8 mouse cellular contexts compared by ENCODE assay signal in the genomic region with DNA sequence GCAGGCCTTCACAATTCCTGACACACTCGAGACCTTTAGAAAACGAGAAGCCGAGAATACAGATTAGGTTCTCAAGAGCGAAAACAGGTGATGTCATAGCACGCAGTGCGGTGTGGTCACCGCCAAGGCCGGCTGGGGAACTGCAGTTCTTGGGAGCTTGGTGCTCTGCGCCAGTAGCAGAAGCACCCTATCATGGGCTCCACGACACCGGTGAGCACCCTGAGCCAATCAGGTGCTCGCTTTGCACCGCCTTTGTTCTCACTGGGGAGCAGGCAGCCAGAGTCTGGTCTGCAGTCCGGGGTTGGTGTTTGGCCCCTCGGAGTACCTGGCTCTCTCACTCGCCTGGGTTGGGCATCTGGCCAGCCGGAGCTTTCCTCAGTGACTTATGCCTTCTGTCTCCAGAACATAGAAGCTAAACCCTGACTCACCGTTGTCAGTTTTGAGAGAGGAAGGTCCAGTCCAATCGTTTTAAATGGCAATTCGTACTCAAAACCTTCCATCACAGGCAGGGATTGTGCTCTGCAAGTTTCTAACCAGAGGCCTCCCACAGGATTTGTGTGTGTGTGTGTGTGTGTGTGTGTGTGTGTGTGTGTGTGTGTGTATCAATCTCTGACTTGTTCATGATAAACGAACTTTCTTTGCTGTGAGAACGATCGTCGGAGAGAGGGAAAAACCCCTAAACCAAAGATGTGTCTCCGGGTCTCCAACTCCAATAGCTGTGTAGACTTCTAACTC. TPM values are rescaled to one million over a fixed set of nuclear protein-coding genes. Genes with fewer than 3 reads are reported as not detected.
DNase-seq lines count a peak whose midpoint lies in the region; ATAC-seq and TF ChIP-seq lines count a peak whose summit lies in the region.

A gene (plus strand): TSS at position 82 of the 735 bp plus-strand sequence.

- H3K27ac ChIP-seq in embryonic facial prominence, embryonic 15.5 days (replicated peaks) = peak within 1 kb of the TSS; percentile 95
- peak within 1 kb of the TSS; percentile 89 for H3K27ac ChIP-seq in heart, embryonic 11.5 days (ENCODE audit: low read depth, low read length)
- peak within 1 kb of the TSS; percentile 96 for H3K27ac ChIP-seq in kidney, embryonic 15.5 days
- H3K27ac ChIP-seq in limb, embryonic 15.5 days = peak within 1 kb of the TSS; percentile 94
- H3K27ac ChIP-seq in midbrain, postnatal 0 days (ENCODE audit: low read depth, low read length) = peak within 1 kb of the TSS; percentile 80

- ATAC-seq in embryonic facial prominence, embryonic 15.5 days (ENCODE audit: insufficient number of reproducible peaks, low FRiP score, low TSS enrichment, low read depth) = peak; percentile 22; the same call in 1 of the 2 replicates
- ATAC-seq in heart, embryonic 11.5 days (replicated peaks; ENCODE audit: insufficient number of reproducible peaks, low FRiP score, low TSS enrichment) = peak; percentile 56
- ATAC-seq in kidney, embryonic 15.5 days (replicated peaks; ENCODE audit: low FRiP score) = peak; percentile 58
- ATAC-seq in limb, embryonic 15.5 days (ENCODE audit: insufficient number of reproducible peaks, low FRiP score, low TSS enrichment, low read depth) = peak; percentile 11; the same call in 1 of the 2 replicates
- ATAC-seq in midbrain, postnatal 0 days (ENCODE audit: low FRiP score) = peak; percentile 77

- WGBS in embryonic facial prominence, embryonic 15.5 days = 7% methylated on average over 25 of the region's 25 CpGs
- 2% methylated on average over 25 of the region's 25 CpGs for WGBS in heart, embryonic 11.5 days (ENCODE audit: insufficient replicate concordance)
- 3% methylated on average over 25 of the region's 25 CpGs for WGBS in kidney, embryonic 15.5 days
- 2% methylated on average over 25 of the region's 25 CpGs for WGBS in limb, embryonic 15.5 days
- 2% methylated on average over 25 of the region's 25 CpGs for WGBS in midbrain, postnatal 0 days

- H3K9me3 ChIP-seq in embryonic facial prominence, embryonic 15.5 days (replicated peaks) = no peaks in the 10 kb centered on the region
- H3K9me3 ChIP-seq in heart, embryonic 11.5 days (replicated peaks; ENCODE audit: control insufficient read depth, low read length) = no peaks in the 10 kb centered on the region
- no peaks in the 10 kb centered on the region for H3K9me3 ChIP-seq in kidney, embryonic 15.5 days (replicated peaks)
- H3K9me3 ChIP-seq in limb, embryonic 15.5 days = no peaks in the 10 kb centered on the region
- no peaks in the 10 kb centered on the region for H3K9me3 ChIP-seq in midbrain, postnatal 0 days (ENCODE audit: low read length)

- no peaks in the 10 kb centered on the region for H3K36me3 ChIP-seq in embryonic facial prominence, embryonic 15.5 days
- H3K36me3 ChIP-seq in heart, embryonic 11.5 days (ENCODE audit: control insufficient read depth, insufficient read depth, low read length) = no peaks in the 10 kb centered on the region
- no peaks in the 10 kb centered on the region for H3K36me3 ChIP-seq in kidney, embryonic 15.5 days
- H3K36me3 ChIP-seq in limb, embryonic 15.5 days = no peaks in the 10 kb centered on the region
- no peaks in the 10 kb centered on the region for H3K36me3 ChIP-seq in midbrain, postnatal 0 days (ENCODE audit: insufficient read depth, low read length)

- peaks cover 9% of the 10 kb centered on the region for H3K4me1 ChIP-seq in embryonic facial prominence, embryonic 15.5 days
- no peaks in the 10 kb centered on the region for H3K4me1 ChIP-seq in heart, embryonic 11.5 days (ENCODE audit: control insufficient read depth, insufficient read depth, low read length)
- H3K4me1 ChIP-seq in kidney, embryonic 15.5 days = peaks cover 14% of the 10 kb centered on the region
- H3K4me1 ChIP-seq in limb, embryonic 15.5 days = peaks cover 11% of the 10 kb centered on the region
- peaks cover 8% of the 10 kb centered on the region; the same call in 1 of the 2 replicates for H3K4me1 ChIP-seq in midbrain, postnatal 0 days (ENCODE audit: insufficient read depth, low read length)

- no peaks in the 10 kb centered on the region for H3K27me3 ChIP-seq in embryonic facial prominence, embryonic 15.5 days
- H3K27me3 ChIP-seq in heart, embryonic 11.5 days (ENCODE audit: control insufficient read depth, insufficient read depth, low read length) = no peaks in the 10 kb centered on the region
- no peaks in the 10 kb centered on the region for H3K27me3 ChIP-seq in kidney, embryonic 15.5 days
- no peaks in the 10 kb centered on the region for H3K27me3 ChIP-seq in limb, embryonic 15.5 days
- H3K27me3 ChIP-seq in midbrain, postnatal 0 days (ENCODE audit: insufficient read depth, low read length) = no peaks in the 10 kb centered on the region

- H3K9ac ChIP-seq in embryonic facial prominence, embryonic 15.5 days = peak within 1 kb of the TSS; percentile 28; the same call in 1 of the 2 replicates
- H3K9ac ChIP-seq in heart, embryonic 11.5 days (ENCODE audit: low read depth, low read length) = peak within 1 kb of the TSS; percentile 71
- H3K9ac ChIP-seq in kidney, embryonic 15.5 days = peak within 1 kb of the TSS; percentile 43
- H3K9ac ChIP-seq in limb, embryonic 15.5 days = 0 out of 2 replicates have a peak within 1 kb of the TSS, but pooled peaks have one; percentile 10
- H3K9ac ChIP-seq in midbrain, postnatal 0 days (replicated peaks; ENCODE audit: low read length, poor library complexity, severe bottlenecking) = peak within 1 kb of the TSS; percentile 44; the same call in 1 of the 2 replicates

- peak; percentile 51 for TF ChIP-seq CTCF in midbrain, postnatal 0 days (IDR thresholded peaks at IDR 0.05)

- peak; percentile 32 for DNase-seq in 416B (ENCODE audit: low read depth)
- DNase-seq in adrenal gland, postnatal 4 days (ENCODE audit: low spot score in 2 of 2) = peak; percentile 50 to 57
- peak; percentile 89 for DNase-seq in midbrain, postnatal 0 days (ENCODE audit: low spot score)
- DNase-seq in spleen, postnatal 10 days (ENCODE audit: low spot score in 2 of 2) = peak; percentile 50 to 82

- H3K4me3 ChIP-seq in embryonic facial prominence, embryonic 15.5 days (replicated peaks) = peak within 1 kb of the TSS; percentile 81
- peak within 1 kb of the TSS; percentile 42 for H3K4me3 ChIP-seq in heart, embryonic 11.5 days (ENCODE audit: low read depth, low read length)
- H3K4me3 ChIP-seq in kidney, embryonic 15.5 days (replicated peaks) = peak within 1 kb of the TSS; percentile 94
- H3K4me3 ChIP-seq in limb, embryonic 15.5 days = peak within 1 kb of the TSS; percentile 98
- peak within 1 kb of the TSS; percentile 79 for H3K4me3 ChIP-seq in midbrain, postnatal 0 days (ENCODE audit: low read depth, low read length)

- peak within 1 kb of the TSS; percentile 55 for H3K4me2 ChIP-seq in embryonic facial prominence, embryonic 15.5 days (replicated peaks)
- H3K4me2 ChIP-seq in heart, embryonic 11.5 days = peak within 1 kb of the TSS; percentile 77
- H3K4me2 ChIP-seq in kidney, embryonic 15.5 days = peak within 1 kb of the TSS; percentile 65
- H3K4me2 ChIP-seq in limb, embryonic 15.5 days = peak within 1 kb of the TSS; percentile 65
- peak within 1 kb of the TSS; percentile 49 for H3K4me2 ChIP-seq in midbrain, postnatal 0 days (ENCODE audit: low read depth, low read length, poor library complexity, severe bottlenecking)

RNA-seq across cellular contexts. Expression of the gene that starts here (rescaled TPM):
- total RNA-seq in adrenal gland, postnatal 4 days (2021) = 10 to 100 TPM; 50.7 to 52.8 TPM
- polyA plus RNA-seq in embryonic facial prominence, embryonic 15.5 days (2015; fragmentation: Nextera tagmentation; extraction: Ambion mirVana) = 16.2 and 17.7 TPM in 2 replicates
- polyA plus RNA-seq in heart, embryonic 11.5 days (2014; fragmentation: Nextera tagmentation; extraction: Ambion mirVana) = 15.9 and 21.0 TPM in 2 replicates
- 20.9 and 21.7 TPM in 2 replicates for polyA plus RNA-seq in kidney, embryonic 15.5 days (2015; fragmentation: Nextera tagmentation; extraction: Ambion mirVana)
- polyA plus RNA-seq in limb, embryonic 15.5 days (2015; fragmentation: Nextera tagmentation; extraction: Ambion mirVana) = 15.5 and 18.2 TPM in 2 replicates
- total RNA-seq in midbrain, postnatal 0 days (2014; rRNA removed) = 59.2 and 73.0 TPM in 2 replicates
- 18.2 and 22.9 TPM in 2 replicates for polyA plus RNA-seq in midbrain, postnatal 0 days (2015; fragmentation: Nextera tagmentation; extraction: Ambion mirVana)

Comparison
In these comparisons a context has a peak if more than half of its experiments do, and no peak if none do; other contexts are left out.
1. Peak in every context shown above with its lines: DNase-seq, ATAC-seq, H3K4me3 ChIP-seq and H3K27ac ChIP-seq.
2. DNase-seq: peak in every context shown above with its lines; median percentile 89 in midbrain, postnatal 0 days; 66 in spleen, postnatal 10 days; 54 in adrenal gland, postnatal 4 days; 32 in 416B.
3. ATAC-seq: peak in every context shown above with its lines; median percentile 77 in midbrain, postnatal 0 days; 58 in kidney, embryonic 15.5 days; 56 in heart, embryonic 11.5 days; 22 in embryonic facial prominence, embryonic 15.5 days; 11 in limb, embryonic 15.5 days.
4. H3K4me3 ChIP-seq: peak in every context shown above with its lines; median percentile 98 in limb, embryonic 15.5 days; 94 in kidney, embryonic 15.5 days; 81 in embryonic facial prominence, embryonic 15.5 days; 79 in midbrain, postnatal 0 days; 42 in heart, embryonic 11.5 days.
5. H3K9ac ChIP-seq: peak in every context shown above with its lines; median percentile 71 in heart, embryonic 11.5 days; 44 in midbrain, postnatal 0 days; 43 in kidney, embryonic 15.5 days; 28 in embryonic facial prominence, embryonic 15.5 days; 10 in limb, embryonic 15.5 days.